Mouse (Mus musculus): ENCODE results near the gene Cnga4. TPM values are rescaled to one million over a fixed set of nuclear protein-coding genes. Genes with fewer than 3 reads are reported as not detected.
A peak's percentile ranks its signal among the peaks of the same experiment; 100 is the strongest.
"Not testable (repeated sequence)": the region's sequence is repeated elsewhere in the genome, so short reads cannot be mapped to it uniquely, and the experiment has no call there.

Gene Cnga4
- total RNA-seq (2021) = not detected
- long read RNA-seq, experiment 1 = 0 reads
- long read RNA-seq, experiment 2 = 0 reads

DNA sequence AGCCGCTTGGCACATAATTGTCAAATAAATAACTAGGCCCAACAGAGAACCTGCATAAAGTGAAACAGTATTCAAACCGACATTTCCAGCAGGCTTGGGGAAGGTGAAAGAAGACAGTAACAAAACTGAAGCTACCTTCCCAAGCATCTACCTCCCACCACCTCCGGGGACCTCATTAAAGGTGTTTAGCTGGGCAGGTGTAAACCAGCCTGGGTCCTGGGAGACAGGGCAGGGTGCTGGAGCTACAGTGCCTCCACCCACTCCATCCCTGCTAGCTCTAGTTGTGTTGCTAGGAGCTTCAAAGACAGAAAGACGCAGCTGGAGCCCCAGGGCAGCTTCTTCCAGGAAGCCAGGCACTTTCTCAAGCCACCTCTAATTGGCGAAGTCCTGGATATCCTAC is at the start of gene Cnga4:
Gene Cnga4 (plus strand): TSS at position 301 of the 400 bp plus-strand sequence.
- DNase-seq = no peak

GRCm38 (mm10) chr7:105356064-105356463 is 48.3 kb upstream of the Cnga4 start:
- DNase-seq = not testable (repeated sequence)

DNA sequence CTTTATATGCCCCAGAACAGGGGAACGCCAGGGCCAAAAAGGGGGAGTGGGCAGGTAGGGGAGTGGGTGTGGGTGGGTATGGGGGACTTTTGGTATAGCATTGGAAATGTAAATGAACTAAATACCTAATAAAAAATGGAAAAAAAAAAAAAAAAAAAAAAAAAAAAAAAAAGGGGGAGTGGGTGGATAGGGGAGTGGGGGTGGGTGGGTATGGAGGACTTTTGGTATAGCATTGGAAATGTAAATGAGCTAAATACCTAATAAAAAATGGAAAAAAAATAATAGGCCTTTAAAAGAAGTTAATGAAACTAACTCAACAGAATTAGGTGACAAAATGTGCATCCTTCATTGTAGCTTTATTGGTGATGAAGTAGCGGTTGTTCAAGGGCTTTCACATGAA is 47.9 kb upstream of the Cnga4 start:
- DNase-seq = not testable (repeated sequence)

DNA sequence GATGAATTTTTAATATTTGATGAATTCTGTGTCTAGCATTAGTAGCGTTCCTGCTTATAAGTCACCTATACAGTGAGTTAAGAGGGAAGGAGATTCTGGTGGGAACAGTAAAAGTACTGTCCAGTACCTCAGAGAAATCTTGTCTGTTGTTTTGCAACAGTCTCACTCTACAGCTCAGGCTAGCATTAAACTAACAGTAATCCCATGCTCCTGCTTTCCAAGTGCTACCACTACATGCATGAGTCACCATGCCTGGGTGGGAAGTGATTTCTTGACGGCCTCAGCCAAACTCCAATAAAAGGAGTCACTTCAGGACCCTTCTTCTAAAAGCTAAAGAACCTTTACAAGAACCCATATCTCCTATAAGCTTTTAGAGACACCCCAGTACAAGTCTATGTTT is 42.7 kb upstream of the Cnga4 start:
- DNase-seq = no peak

DNA sequence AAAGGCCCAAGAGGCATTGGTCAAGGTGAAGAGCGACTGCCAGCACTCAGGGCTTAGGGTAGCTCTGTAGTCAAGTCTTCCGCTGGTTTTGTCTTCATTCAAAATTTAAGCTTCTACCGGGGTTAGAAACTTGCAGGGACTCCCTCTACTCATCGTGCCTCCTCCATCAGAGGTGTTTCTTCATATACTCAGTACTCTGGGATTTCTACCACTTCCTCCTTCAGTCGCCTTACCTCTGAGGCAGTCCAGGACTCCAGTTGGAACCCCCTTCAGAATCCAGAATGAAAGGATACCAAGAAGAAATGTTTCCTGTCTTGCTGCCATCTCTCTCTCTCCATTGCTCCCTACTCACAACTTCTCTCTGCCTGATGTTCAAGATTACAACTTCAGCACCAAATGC is 37.1 kb upstream of the Cnga4 start:
- DNase-seq = no peak

DNA sequence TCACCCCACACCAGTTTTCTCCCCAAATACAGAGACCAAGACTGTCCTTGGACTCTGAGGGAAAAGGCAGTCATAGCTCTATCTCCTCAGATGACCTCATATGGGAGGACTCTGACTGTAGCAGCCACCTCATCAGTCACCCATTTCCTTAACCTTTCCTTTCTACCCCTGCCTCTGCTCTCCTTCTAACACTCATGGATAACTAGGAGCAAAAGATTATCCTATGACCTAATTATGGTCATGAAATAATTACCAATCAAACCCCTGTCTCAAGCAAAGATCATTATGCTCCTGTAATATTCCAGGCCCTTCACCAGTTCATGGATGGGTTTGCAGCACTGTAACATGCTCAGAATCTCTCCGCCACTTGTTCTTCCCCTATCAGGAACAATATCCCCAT is 36.4 kb upstream of the Cnga4 start, which contains the start of gene Olfr692:
Gene Olfr692 (plus strand): TSS at position 301 of the 400 bp plus-strand sequence.
- no peak for DNase-seq

- DNase-seq = no peak
Observed at GRCm38 (mm10) chr7:105368521-105368920, 35.8 kb upstream of the Cnga4 start.

- no peak for DNase-seq
Observed at GRCm38 (mm10) chr7:105372912-105373311, 31.5 kb upstream of the Cnga4 start.

DNA sequence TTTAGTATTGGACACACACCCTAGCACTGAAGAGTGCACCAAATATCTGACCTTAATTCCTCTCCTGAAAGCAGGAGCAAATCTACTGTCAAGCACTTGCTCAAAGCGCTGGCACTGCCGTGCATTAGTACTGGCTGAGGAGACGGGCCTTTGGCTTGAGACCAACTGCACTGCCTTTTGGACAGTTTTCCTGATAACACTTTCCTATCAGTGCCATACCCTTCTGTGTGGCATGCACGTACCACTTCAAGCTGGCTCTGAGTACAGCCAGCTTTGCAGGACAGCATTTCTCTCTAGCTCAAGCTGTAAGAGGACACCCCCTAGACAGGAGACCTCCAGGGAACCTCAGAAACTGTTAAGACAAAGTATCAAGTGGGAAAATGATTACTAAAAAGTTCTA is 30.9 kb upstream of the Cnga4 start:
- peak; percentile 66 to 76 for DNase-seq

- no peak for DNase-seq
Observed at GRCm38 (mm10) chr7:105373976-105374375, 30.4 kb upstream of the Cnga4 start.

DNA sequence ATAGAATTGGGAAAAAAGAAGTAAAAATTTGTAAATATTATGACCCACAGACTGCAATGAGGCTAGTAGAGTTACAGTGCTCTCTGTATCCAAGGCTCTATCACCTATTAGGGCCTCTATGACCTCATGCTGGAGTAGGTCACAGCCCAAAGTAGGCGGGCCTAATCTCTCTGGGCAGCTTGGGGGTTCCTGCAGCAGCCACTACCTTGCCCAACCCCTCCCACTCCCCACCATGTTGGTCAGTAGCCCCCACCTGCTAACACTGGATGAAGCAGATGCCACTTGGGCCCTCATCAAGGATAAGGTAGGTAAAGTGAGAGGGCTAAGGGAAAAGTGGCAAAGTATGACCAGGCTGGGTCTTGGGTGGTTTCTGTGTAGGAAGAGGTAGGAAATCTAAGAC is 29.5 kb upstream of the Cnga4 start, which contains the start of gene Gm5901:
Gene Gm5901 (plus strand): TSS at position 173 of the 400 bp plus-strand sequence.
- DNase-seq = no peak

DNA sequence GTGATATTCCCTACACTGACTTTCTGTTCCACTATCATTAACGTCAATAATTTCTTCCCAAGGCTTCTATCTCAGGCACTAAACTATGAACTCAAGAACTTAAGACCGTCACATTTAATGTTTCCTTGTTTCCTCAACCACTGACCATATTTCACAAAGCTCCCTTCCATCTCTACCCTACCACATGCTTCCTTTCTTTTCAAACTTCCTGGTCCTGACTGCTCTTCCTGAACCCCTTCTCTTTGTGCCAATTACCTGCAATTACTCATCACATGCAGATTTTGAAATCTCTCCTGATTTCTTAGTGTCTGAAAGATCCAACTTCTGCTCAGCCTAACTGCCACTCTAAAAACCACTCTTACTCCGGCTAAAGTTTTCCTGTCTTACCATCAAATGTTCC is 24.0 kb upstream of the Cnga4 start:
- DNase-seq = no peak

DNA sequence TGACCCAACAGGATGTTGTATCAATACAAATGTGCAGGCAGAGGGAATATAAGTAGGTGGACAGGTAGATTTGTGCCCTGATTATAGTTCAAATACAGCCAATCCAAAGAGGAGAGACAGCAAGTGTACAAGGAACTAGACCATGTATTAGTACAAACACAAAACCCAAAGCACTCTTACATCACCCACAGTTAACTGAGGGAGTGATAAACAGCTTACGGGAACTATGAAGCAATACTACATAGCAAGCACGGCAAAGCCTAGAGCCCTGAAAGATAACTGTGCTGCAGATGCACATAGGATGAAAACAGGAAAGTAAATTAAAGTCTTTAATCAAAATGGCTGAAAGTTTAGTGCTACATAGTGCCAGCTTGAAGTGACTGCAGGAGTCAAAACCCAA is 16.7 kb upstream of the Cnga4 start:
- DNase-seq = no peak

GRCm38 (mm10) chr7:105390236-105390635 is 14.1 kb upstream of the Cnga4 start:
- DNase-seq = no peak

GRCm38 (mm10) chr7:105394606-105395005 is 9.8 kb upstream of the Cnga4 start:
- no peak for DNase-seq

DNA sequence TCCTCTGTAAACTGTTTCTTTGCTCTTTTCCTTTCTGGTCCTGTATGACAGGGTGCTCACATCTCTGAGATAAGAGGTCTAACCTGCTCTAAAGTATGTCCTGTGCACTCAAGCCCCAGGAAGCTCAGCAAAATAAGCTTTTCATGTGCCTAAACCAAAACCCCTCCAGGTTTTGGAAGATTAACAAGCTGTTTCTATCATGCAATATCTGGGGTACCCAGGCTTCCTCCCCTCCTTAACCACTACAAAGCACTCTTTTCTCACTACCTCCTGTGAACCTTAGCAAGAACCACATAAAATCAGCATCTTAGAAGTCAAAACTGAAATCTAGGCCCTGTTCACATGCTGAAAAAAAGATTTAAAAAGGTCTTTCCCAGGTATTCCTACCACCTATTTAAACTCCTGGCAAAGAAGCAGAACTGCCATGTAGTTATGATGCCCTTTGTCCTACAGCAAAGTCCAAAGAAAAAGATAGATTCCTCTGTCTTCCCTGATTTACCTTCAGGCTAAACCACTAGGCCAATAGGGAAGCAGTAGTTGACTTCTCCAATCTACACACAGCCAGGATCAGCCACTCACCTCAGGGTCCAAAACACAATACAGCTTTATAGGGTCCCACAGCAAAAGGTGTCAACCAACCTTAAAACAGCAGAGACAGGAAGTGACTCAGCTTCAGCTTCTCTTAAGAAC is 9.1 kb upstream of the Cnga4 start:
- DNase-seq = no peak

- DNase-seq = no peak
Observed at GRCm38 (mm10) chr7:105396126-105396525, 8.2 kb upstream of the Cnga4 start.

- no peak for DNase-seq
Observed at GRCm38 (mm10) chr7:105399058-105399934, 5.1 kb upstream of the Cnga4 start.

DNA sequence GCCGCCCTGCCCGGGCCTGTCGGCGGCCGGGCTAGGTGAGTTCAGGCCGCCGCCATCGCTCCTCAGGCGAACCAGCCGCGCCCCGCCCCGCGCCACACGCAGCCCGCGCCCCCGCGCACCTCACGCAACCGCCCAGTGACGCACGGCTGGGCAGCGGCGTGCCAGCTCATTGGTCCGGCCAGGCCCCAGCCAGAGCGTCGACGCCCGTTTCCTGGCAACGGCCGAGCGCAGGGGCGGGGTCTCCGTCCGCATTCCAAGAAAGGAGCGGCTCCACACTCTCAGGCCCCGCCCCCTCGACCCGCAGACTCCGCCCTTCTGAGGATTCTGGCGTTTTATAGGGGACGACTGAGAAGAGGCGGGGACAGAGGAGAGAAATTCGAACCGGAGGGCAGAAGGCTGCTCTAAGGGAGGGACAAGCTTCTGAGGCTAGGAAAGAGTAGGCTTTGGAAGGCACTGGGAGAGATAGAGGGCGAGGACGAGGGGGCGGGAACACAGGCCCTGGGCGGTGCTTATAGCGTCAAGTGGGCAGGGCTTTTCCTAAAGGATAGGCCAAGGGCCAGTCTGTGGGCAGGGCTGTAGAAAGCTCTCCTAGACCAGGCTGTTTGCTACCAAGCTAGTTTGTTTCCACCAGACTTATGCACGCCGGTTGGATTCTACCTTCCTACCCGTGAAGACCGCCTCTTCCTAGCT is 4.3 kb upstream of the Cnga4 start, which contains the start of gene Fam160a2:
Gene Fam160a2 (minus strand): TSS at position 120 of the 690 bp plus-strand sequence.
- DNase-seq = peak; percentile 100

GRCm38 (mm10) chr7:105406322-105406721 is 2.0 kb downstream of the Cnga4 start:
- no peak for DNase-seq

GRCm38 (mm10) chr7:105411874-105412632 is 7.7 kb downstream of the Cnga4 start:
- DNase-seq = peak; percentile 59 to 90

DNA sequence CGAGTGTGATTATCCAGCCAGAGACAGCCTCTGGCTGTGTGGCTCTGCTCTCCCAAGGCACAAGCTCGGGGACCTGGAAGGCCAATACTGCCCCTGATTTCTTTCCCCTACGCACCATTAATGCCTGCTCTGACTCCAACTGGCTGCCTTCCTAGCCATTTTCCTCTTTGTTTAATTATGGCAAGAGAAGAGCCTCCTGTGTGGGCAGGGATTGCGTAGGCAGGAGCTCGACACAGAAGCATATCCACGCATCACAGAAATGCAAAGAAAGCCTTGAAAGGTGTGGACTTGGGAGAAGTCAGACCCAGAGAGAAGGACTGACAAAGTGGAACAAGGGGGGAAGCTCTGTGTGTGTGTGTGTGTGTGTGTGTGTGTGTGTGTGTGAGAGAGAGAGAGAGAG is 10.0 kb downstream of the Cnga4 start:
- no peak for DNase-seq

Data from heart, adult 18-20 months (tissue).